Mouse (Mus musculus) MEL (cell line): Measurements from ENCODE around the gene Qrich1. TPM values are rescaled to one million over a fixed set of nuclear protein-coding genes. Genes with fewer than 3 reads are reported as not detected.

Source experiments
- DNase-seq: peaks from one replicate; pipeline ENCODE4 v3.0.0; 2011; ENCODE audit warnings: low read depth, low spot score
- H3K27ac ChIP-seq: 2 replicates; pipeline ENCODE4 v1.5.1; 2012; ENCODE audit warnings: low read depth, mild to moderate bottlenecking, control low read depth, low read length, moderate library complexity; ENCODE audit not compliant: control insufficient read depth
- H3K27me3 ChIP-seq, 2 experiments: fragments of 150-350 bp in 1 of 2; sonication (generic) in 1 of 2; 2 replicates each; pipeline ENCODE4 v1.6.1; 2012; ENCODE audit warnings: low read length in 2 of 2, mild to moderate bottlenecking in 2 of 2, improper control_type of control experiment in 1 of 2, moderate library complexity in 1 of 2; ENCODE audit not compliant: insufficient read depth in 2 of 2, control insufficient read depth in 1 of 2
- H3K36me3 ChIP-seq, 2 experiments: 2 replicates each; pipeline ENCODE4 v1.6.1; 2012 to 2014; ENCODE audit warnings: low read length in 2 of 2, improper control_type of control experiment in 1 of 2, inconsistent platforms in 1 of 2, mild to moderate bottlenecking in 1 of 2; ENCODE audit not compliant: insufficient read depth in 2 of 2, control insufficient read depth in 1 of 2
- H3K4me1 ChIP-seq, 2 experiments: fragments of 150-350 bp in 1 of 2; sonication (generic) in 1 of 2; 2 replicates each; pipeline ENCODE4 v1.6.1; 2012; ENCODE audit warnings: low read length in 2 of 2, improper control_type of control experiment in 1 of 2, mild to moderate bottlenecking in 1 of 2; ENCODE audit not compliant: insufficient read depth in 2 of 2, control insufficient read depth in 1 of 2
- H3K4me3 ChIP-seq, 2 experiments: fragments of 150-350 bp in 1 of 2; sonication (generic) in 1 of 2; 2 replicates each; pipeline ENCODE4 v1.5.1; 2012; ENCODE audit warnings: low read depth in 2 of 2, low read length in 2 of 2, mild to moderate bottlenecking in 2 of 2, moderate library complexity in 2 of 2, control low read depth in 1 of 2, improper control_type of control experiment in 1 of 2; ENCODE audit not compliant: control insufficient read depth in 1 of 2, insufficient read depth in 1 of 2
- H3K79me2 ChIP-seq: 2 replicates; pipeline ENCODE4 v1.6.1; 2012; ENCODE audit warnings: mild to moderate bottlenecking, low read length, moderate library complexity; ENCODE audit not compliant: control insufficient read depth, poor library complexity, insufficient read depth
- H3K9ac ChIP-seq: 2 replicates; pipeline ENCODE4 v1.6.1; 2012; ENCODE audit warnings: low read depth, mild to moderate bottlenecking, control low read depth, low read length, moderate library complexity; ENCODE audit not compliant: control insufficient read depth, poor library complexity, severe bottlenecking
- H3K9me3 ChIP-seq: fragments of 150-350 bp; sonication (generic); replicated peaks from 2 replicates; pipeline ENCODE4 v1.6.1; 2012; ENCODE audit warnings: mild to moderate bottlenecking, low read length, improper control_type of control experiment, moderate library complexity; ENCODE audit not compliant: insufficient read depth
- BHLHE40 ChIP-seq: IDR thresholded peaks from 2 replicates; pipeline ENCODE4 v1.6.1; 2012; ENCODE audit warnings: low read depth, mild to moderate bottlenecking, inconsistent platforms, low read length, improper control_type of control experiment, borderline replicate concordance
- CTCF ChIP-seq, 3 experiments: IDR thresholded peaks in 2 of 3; conservative IDR thresholded peaks in 1 of 3; 2 replicates each; pipeline ENCODE4 v1.5.1; 2011 to 2012; ENCODE audit warnings: low read length in 3 of 3, low read depth in 2 of 3, mild to moderate bottlenecking in 2 of 3, improper control_type of control experiment in 1 of 3, inconsistent platforms in 1 of 3, mixed read lengths in 1 of 3, moderate library complexity in 1 of 3; ENCODE audit not compliant: control insufficient read depth in 1 of 3, insufficient read depth in 1 of 3, poor library complexity in 1 of 3, severe bottlenecking in 1 of 3
- ELF1 ChIP-seq: IDR thresholded peaks from 2 replicates; pipeline ENCODE4 v1.6.1; 2014; ENCODE audit warnings: low read depth, mild to moderate bottlenecking, inconsistent platforms, low read length, improper control_type of control experiment, moderate library complexity
- ETS1 ChIP-seq: IDR thresholded peaks from 2 replicates; pipeline ENCODE4 v1.6.1; 2012; ENCODE audit warnings: low read depth, mild to moderate bottlenecking, inconsistent platforms, low read length, improper control_type of control experiment, moderate library complexity
- KAT2A ChIP-seq: conservative IDR thresholded peaks from 2 replicates; pipeline ENCODE4 v1.6.1; 2012; ENCODE audit warnings: low read depth, low read length, improper control_type of control experiment, inconsistent platforms
- MAFK ChIP-seq: IDR thresholded peaks from 2 replicates; pipeline ENCODE4 v1.6.1; 2011; ENCODE audit warnings: low read depth, mild to moderate bottlenecking, low read length, improper control_type of control experiment, borderline replicate concordance
- NELFE ChIP-seq: IDR thresholded peaks from 2 replicates; pipeline ENCODE4 v1.6.1; 2011; ENCODE audit warnings: low read depth, low read length, improper control_type of control experiment
- NRF1 ChIP-seq: IDR thresholded peaks from 2 replicates; pipeline ENCODE4 v1.6.1; 2014; ENCODE audit warnings: low read depth, mild to moderate bottlenecking, inconsistent platforms, low read length, improper control_type of control experiment, moderate library complexity; ENCODE audit not compliant: poor library complexity, insufficient read depth, severe bottlenecking
- POLR2AphosphoS5 ChIP-seq: IDR thresholded peaks from 2 replicates; pipeline ENCODE4 v1.6.1; 2012; ENCODE audit warnings: low read depth, borderline replicate concordance, mild to moderate bottlenecking, inconsistent platforms, low read length, moderate library complexity, mixed read lengths
- SIN3A ChIP-seq: IDR thresholded peaks from 2 replicates; pipeline ENCODE4 v1.6.1; 2012; ENCODE audit warnings: low read length, improper control_type of control experiment, inconsistent platforms
- TAL1 ChIP-seq: IDR thresholded peaks from 2 replicates; pipeline ENCODE4 v1.6.1; 2012; ENCODE audit warnings: mild to moderate bottlenecking, inconsistent platforms, low read length, moderate library complexity, mixed read lengths
- ZC3H11A ChIP-seq: IDR thresholded peaks from 2 replicates; pipeline ENCODE4 v1.6.1; 2012; ENCODE audit warnings: low read depth, mild to moderate bottlenecking, inconsistent platforms, low read length, improper control_type of control experiment
- polyA plus RNA-seq, 2 experiments: library from polyadenylated mRNA; stranded (reverse) in 1 of 2; unstranded in 1 of 2; fragments of >175 nt in 1 of 2; fragments of >200 nt in 1 of 2; gene quantifications; 2 replicates each; pipeline versions ENCODE4 v1.2.1 to v1.2.4; 2012; ENCODE audit warnings: low replicate concordance in 2 of 2, low read depth in 1 of 2; ENCODE audit not compliant: insufficient read length in 2 of 2, insufficient read depth in 1 of 2, missing spikeins in 1 of 2
- total RNA-seq: library from RNA; depleted of rRNA; stranded (reverse); fragments of 300-350 nt; gene quantifications from 2 replicates; pipeline ENCODE4 v1.2.3, GENCODE M21; 2012

The Qrich1 gene
- total and polyA plus RNA-seq, 3 experiments: 84.5 to 161 (median 126) TPM

GRCm38 (mm10) chr9:108492043-108492750 lies 24.4 kb upstream of the Qrich1 start:
- H3K36me3 ChIP-seq: peaks cover 5 to 21% of the 10 kb centered on the region in 2 experiments; a peak in 3 of 4 replicates
- TF ChIP-seq POLR2AphosphoS5 (no peak), MAFK (no peak)
- TF ChIP-seq, all 39 proteins: peak for 0
- DNase-seq: peak; percentile 31
- Histone ChIP-seq H3K27me3 (no peaks in the 10 kb centered on the region), H3K4me1 (peaks cover 4 to 9% of the 10 kb centered on the region in 2 experiments), H3K9me3 (no peaks in the 10 kb centered on the region), H3K79me2 (peaks cover 23% of the 10 kb centered on the region), H3K4me3 (peak overlapping the region; percentile 92 to 93), H3K9ac (peak overlapping the region; percentile 95), H3K27ac (no peak overlapping the region)

DNA sequence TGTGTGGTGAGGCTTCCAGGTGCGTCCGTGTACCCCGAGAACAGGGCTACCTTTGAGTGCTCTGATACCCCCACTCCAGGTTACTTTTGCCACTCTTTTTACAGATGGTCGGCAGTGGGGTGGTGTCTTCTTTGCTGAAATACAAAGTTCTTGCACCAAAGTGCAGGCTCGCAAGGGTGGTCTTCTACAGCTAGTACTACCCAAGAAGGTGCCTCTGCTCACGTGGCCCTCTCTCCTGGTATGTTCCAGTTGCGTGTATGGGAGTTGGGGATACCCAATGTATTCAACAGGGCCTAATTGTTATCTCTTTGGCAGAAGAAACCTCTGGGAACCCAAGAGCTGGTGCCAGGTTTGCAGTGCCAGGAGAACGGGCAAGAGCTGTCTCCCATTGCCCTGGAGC lies 23.4 kb upstream of the Qrich1 start:
- no peak for TF ChIP-seq SIN3A
- TF ChIP-seq ELF1: no peak
- TF ChIP-seq NRF1: no peak
- no peak for TF ChIP-seq NELFE
- TF ChIP-seq CTCF (IDR thresholded peaks at IDR 0.05 in 2 of 3, conservative IDR thresholded peaks at IDR 0.05 in 1 of 3; ENCODE audit: control insufficient read depth in 1 of 3, insufficient read depth in 1 of 3, low read depth in 2 of 3, low read length in 3 of 3, poor library complexity in 1 of 3, severe bottlenecking in 1 of 3): no peak
- TF ChIP-seq KAT2A: no peak
- TF ChIP-seq TAL1: no peak
- no peak for TF ChIP-seq BHLHE40
- no peak for TF ChIP-seq ETS1
- no peak for TF ChIP-seq MAFK
- no peak for TF ChIP-seq ZC3H11A
- DNase-seq: no peak
- Histone ChIP-seq H3K79me2 (peaks cover 23% of the 10 kb centered on the region), H3K27me3 (no peaks in the 10 kb centered on the region), H3K36me3 (peaks cover 5 to 25% of the 10 kb centered on the region in 2 experiments; a peak in 3 of 4 replicates), H3K4me1 (peaks cover 4 to 9% of the 10 kb centered on the region in 2 experiments), H3K9ac (no peak overlapping the region), H3K27ac (no peak overlapping the region), H3K4me3 (no peak overlapping the region), H3K9me3 (no peaks in the 10 kb centered on the region)
